Mouse (Mus musculus): ENCODE data around the gene Slc35f6.

Gene Slc35f6

GRCm38 (mm10) chr5:30647815-30648560 lies at the start of gene Slc35f6:
Slc35f6 (plus strand) TSS chr5:30647933.
- peak; percentile 89 for DNase-seq (ENCODE audit: low spot score)

- DNase-seq (ENCODE audit: low spot score) = no peak
Measured at GRCm38 (mm10) chr5:30601397-30601796, 46.3 kb upstream of the Slc35f6 start.

GRCm38 (mm10) chr5:30603255-30603654 lies 44.5 kb upstream of the Slc35f6 start:
- no peak for DNase-seq (ENCODE audit: low spot score)

- no peak for DNase-seq (ENCODE audit: low spot score)
Measured at GRCm38 (mm10) chr5:30603926-30604325, 43.8 kb upstream of the Slc35f6 start.

GRCm38 (mm10) chr5:30604769-30605188 lies 43.0 kb upstream of the Slc35f6 start:
- DNase-seq (ENCODE audit: low spot score) = no peak

GRCm38 (mm10) chr5:30605649-30606048 lies 42.1 kb upstream of the Slc35f6 start:
- DNase-seq (ENCODE audit: low spot score) = no peak

- DNase-seq (ENCODE audit: low spot score) = no peak
Measured at GRCm38 (mm10) chr5:30606424-30607073, 41.2 kb upstream of the Slc35f6 start.

- DNase-seq (ENCODE audit: low spot score) = no peak
Measured at GRCm38 (mm10) chr5:30609094-30609493, 38.6 kb upstream of the Slc35f6 start.

- no peak for DNase-seq (ENCODE audit: low spot score)
Measured at GRCm38 (mm10) chr5:30609918-30610645, 37.7 kb upstream of the Slc35f6 start.

GRCm38 (mm10) chr5:30611091-30611490 lies 36.6 kb upstream of the Slc35f6 start:
- no peak for DNase-seq (ENCODE audit: low spot score)

GRCm38 (mm10) chr5:30611689-30612088 lies 36.0 kb upstream of the Slc35f6 start:
- no peak for DNase-seq (ENCODE audit: low spot score)

GRCm38 (mm10) chr5:30612575-30612974 lies 35.2 kb upstream of the Slc35f6 start:
- no peak for DNase-seq (ENCODE audit: low spot score)

GRCm38 (mm10) chr5:30613242-30613641 lies 34.5 kb upstream of the Slc35f6 start:
- no peak for DNase-seq (ENCODE audit: low spot score)

- DNase-seq (ENCODE audit: low spot score) = no peak
Measured at GRCm38 (mm10) chr5:30614221-30614620, 33.5 kb upstream of the Slc35f6 start.

- DNase-seq (ENCODE audit: low spot score) = no peak
Measured at GRCm38 (mm10) chr5:30615416-30615815, 32.3 kb upstream of the Slc35f6 start.

- no peak for DNase-seq (ENCODE audit: low spot score)
Measured at GRCm38 (mm10) chr5:30615819-30616218, 31.9 kb upstream of the Slc35f6 start.

- DNase-seq (ENCODE audit: low spot score) = no peak
Measured at GRCm38 (mm10) chr5:30616644-30617043, 31.1 kb upstream of the Slc35f6 start.

GRCm38 (mm10) chr5:30617357-30617756 lies 30.4 kb upstream of the Slc35f6 start:
- DNase-seq (ENCODE audit: low spot score) = no peak

- no peak for DNase-seq (ENCODE audit: low spot score)
Measured at GRCm38 (mm10) chr5:30617851-30618250, 29.9 kb upstream of the Slc35f6 start.

GRCm38 (mm10) chr5:30618376-30619003 lies 29.2 kb upstream of the Slc35f6 start:
- no peak for DNase-seq (ENCODE audit: low spot score)

- no peak for DNase-seq (ENCODE audit: low spot score)
Measured at GRCm38 (mm10) chr5:30619211-30619610, 28.5 kb upstream of the Slc35f6 start.

- DNase-seq (ENCODE audit: low spot score) = no peak
Measured at GRCm38 (mm10) chr5:30620567-30620966, 27.2 kb upstream of the Slc35f6 start.

All from testis, postnatal 14 days (tissue).